Mouse (Mus musculus) small intestine, adult 2 months (tissue): ENCODE data around the gene Srgap2. TPM values are rescaled to one million over a fixed set of nuclear protein-coding genes. Genes with fewer than 3 reads are reported as not detected.

ENCODE experiments used
- H3K27ac ChIP-seq: fragments of 200-500 bp; 2 replicates; pipeline ENCODE4 v1.5.1; 2012; ENCODE audit warnings: low read depth, low read length, control low read depth, inconsistent platforms; ENCODE audit not compliant: insufficient read depth
- H3K27me3 ChIP-seq: fragments of 200-500 bp; 2 replicates; pipeline ENCODE4 v1.6.1; 2012; ENCODE audit warnings: mild to moderate bottlenecking, moderate library complexity, low read length, inconsistent platforms; ENCODE audit not compliant: control insufficient read depth, insufficient read depth
- H3K36me3 ChIP-seq: fragments of 200-500 bp; 2 replicates; pipeline ENCODE4 v1.6.1; 2012; ENCODE audit warnings: mild to moderate bottlenecking, low read length, control low read depth, inconsistent platforms; ENCODE audit not compliant: control insufficient read depth, insufficient read depth
- H3K4me1 ChIP-seq: fragments of 200-500 bp; 2 replicates; pipeline ENCODE4 v1.6.1; 2012; ENCODE audit warnings: low read length, inconsistent platforms, mixed read lengths; ENCODE audit not compliant: control insufficient read depth, insufficient read depth, insufficient read length
- H3K4me3 ChIP-seq: fragments of 200-500 bp; 2 replicates; pipeline ENCODE4 v1.5.1; 2012; ENCODE audit warnings: low read depth, mild to moderate bottlenecking, control low read depth, inconsistent platforms, low read length, moderate library complexity
- CTCF ChIP-seq: fragments of 200-500 bp; IDR thresholded peaks from 2 replicates; pipeline ENCODE4 v1.5.1; 2012; ENCODE audit warnings: low read depth, mild to moderate bottlenecking, control low read depth, inconsistent platforms, low read length, moderate library complexity, mixed read lengths; ENCODE audit not compliant: insufficient replicate concordance, insufficient read length; ENCODE audit errors: extremely low read depth
- POLR2A ChIP-seq: fragments of 200-500 bp; IDR thresholded peaks from 2 replicates; pipeline ENCODE4 v1.6.1; 2012; ENCODE audit warnings: low read depth, mild to moderate bottlenecking, control low read depth, inconsistent platforms, low read length, moderate library complexity
- WGBS: fragments of 180-500 bp; shearing (Covaris S2); methylation state at CpG from one replicate; pipeline ENCODE4 v1.1.7; 2018; 5-methylcytosine and 5-hydroxymethylcytosine counted together
- polyA plus RNA-seq: library from polyadenylated mRNA; depleted of rRNA; stranded (reverse); fragments of >200 nt; gene quantifications from 2 replicates; pipeline ENCODE4 v1.2.3, GENCODE M21; 2012

Gene Srgap2
- polyA plus RNA-seq, 1 experiment, result 5.6 TPM

GRCm38 (mm10) chr1:131465855-131466254 lies 61.3 kb downstream of the Srgap2 start:
- H3K27me3 ChIP-seq, result no peaks in the 10 kb centered on the region
- no peaks in the 10 kb centered on the region for H3K36me3 ChIP-seq
- H3K4me1 ChIP-seq, result no peaks in the 10 kb centered on the region
- WGBS, result 84% methylated on average over 4 of the region's 4 CpGs
- TF ChIP-seq POLR2A (no peak), CTCF (no peak)
- H3K27ac ChIP-seq, result no peak overlapping the region
- H3K4me3 ChIP-seq, result no peak overlapping the region

DNA sequence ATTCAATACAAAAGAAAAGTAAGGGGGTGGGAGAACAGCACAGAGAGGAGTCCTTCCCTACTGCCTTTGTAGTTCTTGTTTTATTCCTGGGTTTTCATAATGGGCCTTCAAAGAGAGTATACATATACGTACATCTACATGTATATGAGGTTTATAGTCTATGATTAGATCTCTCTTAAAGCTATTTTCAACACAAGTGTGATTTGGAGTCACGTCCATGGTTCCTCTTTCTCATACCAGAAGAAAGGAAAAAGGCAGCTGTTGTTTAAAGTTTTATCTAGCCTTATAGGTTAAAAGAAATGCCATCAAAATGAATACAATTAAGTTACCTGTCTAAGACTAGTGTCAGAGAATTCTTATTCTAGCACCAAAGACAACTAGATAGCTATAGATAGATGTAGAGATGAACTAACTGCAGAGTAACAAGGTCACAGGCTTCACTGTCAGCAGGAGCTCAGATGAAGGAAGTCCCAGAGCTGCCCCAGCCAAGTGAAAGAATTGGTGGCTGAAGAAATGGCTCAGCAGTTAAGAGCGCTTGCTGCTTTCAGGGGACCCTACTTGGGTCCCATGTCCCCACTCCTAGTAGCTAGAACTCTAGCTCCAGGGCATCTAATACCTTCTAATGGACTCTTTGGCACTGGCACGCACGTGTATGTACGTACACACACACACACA lies 63.1 kb downstream of the Srgap2 start:
- H3K36me3 ChIP-seq, result no peaks in the 10 kb centered on the region
- H3K27ac ChIP-seq, result no peak overlapping the region
- H3K27me3 ChIP-seq, result no peaks in the 10 kb centered on the region
- no peaks in the 10 kb centered on the region for H3K4me1 ChIP-seq
- H3K4me3 ChIP-seq, result no peak overlapping the region
- TF ChIP-seq POLR2A (no peak), CTCF (no peak)
- WGBS, result 88% methylated on average over 6 of the region's 6 CpGs

- TF ChIP-seq CTCF (no peak), POLR2A (no peak)
- WGBS, result 74% methylated on average over 1 of the region's 1 CpGs
Observed at GRCm38 (mm10) chr1:131462541-131463067, 64.5 kb downstream of the Srgap2 start.

DNA sequence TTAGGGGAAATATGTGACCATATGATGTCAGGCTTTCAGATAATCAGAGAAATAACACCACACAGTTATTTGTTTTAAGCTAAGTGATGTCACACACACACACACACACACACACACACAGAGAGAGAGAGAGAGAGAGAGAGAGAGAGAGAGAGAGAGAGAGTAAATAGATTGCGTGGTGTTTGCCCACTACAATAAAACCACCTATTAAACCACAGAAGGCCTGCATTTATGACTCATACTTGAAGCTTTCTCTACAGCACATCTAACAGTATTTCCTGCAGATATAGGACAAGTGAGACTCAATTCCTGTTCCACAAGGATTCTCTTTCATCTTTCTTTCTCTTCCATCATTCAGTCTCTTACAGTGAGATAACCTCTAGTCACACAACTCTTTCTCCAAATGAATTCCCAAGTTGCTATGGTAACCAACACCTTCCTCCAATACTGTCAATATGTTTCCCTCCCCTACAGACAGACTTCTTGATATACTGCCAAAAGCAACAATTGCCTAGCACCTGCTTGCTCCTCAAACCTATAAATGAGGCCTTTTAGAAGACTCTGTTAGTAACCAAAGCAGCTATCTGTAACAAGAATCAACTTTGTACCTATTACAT lies 66.1 kb downstream of the Srgap2 start:
- Histone ChIP-seq H3K4me3 (no peak overlapping the region), H3K36me3 (no peaks in the 10 kb centered on the region), H3K4me1 (no peaks in the 10 kb centered on the region), H3K27me3 (no peaks in the 10 kb centered on the region), H3K27ac (no peak overlapping the region)
- 12% methylated on average over 1 of the region's 1 CpGs for WGBS
- TF ChIP-seq CTCF (no peak), POLR2A (no peak)

More at GRCm38 (mm10) chr1:131462541-131463067, 64.5 kb downstream of the Srgap2 start:
- Histone ChIP-seq H3K4me1 (no peaks in the 10 kb centered on the region), H3K27ac (no peak overlapping the region), H3K4me3 (no peak overlapping the region), H3K27me3 (no peaks in the 10 kb centered on the region), H3K36me3 (no peaks in the 10 kb centered on the region)

DNA sequence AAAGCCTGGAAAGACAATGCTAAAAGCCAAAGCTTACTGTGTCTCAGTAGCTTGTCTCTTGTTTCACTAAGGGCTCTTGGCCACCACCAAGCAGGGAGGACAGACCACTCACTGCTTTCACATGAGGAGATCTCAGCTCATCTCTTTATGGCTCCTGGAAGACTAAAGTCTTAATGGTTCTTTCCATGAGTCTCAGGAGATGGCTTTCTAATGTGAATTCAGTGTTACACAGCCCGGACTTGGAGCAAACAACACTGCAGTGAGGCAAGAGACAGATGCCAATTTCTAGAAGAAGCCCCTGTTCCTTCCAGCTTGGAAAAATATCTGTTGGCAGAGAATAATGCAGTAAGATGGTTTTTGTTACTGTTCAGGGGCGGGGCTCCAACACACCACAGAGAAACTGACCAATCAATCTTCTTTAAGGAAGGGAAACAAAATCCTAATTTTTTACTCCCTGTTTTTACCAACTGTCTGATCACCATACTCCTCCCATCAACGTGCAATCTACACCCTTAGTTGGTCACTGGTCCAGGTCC lies 71.7 kb downstream of the Srgap2 start:
- no peak overlapping the region for H3K4me3 ChIP-seq
- H3K36me3 ChIP-seq, result no peaks in the 10 kb centered on the region
- H3K4me1 ChIP-seq, result peaks cover 3% of the 10 kb centered on the region; the same call in 1 of the 2 replicates
- no peak for TF ChIP-seq POLR2A
- no peak for TF ChIP-seq CTCF
- WGBS, result 78% methylated on average over 3 of the region's 3 CpGs
- H3K27ac ChIP-seq, result no peak overlapping the region
- no peaks in the 10 kb centered on the region for H3K27me3 ChIP-seq

DNA sequence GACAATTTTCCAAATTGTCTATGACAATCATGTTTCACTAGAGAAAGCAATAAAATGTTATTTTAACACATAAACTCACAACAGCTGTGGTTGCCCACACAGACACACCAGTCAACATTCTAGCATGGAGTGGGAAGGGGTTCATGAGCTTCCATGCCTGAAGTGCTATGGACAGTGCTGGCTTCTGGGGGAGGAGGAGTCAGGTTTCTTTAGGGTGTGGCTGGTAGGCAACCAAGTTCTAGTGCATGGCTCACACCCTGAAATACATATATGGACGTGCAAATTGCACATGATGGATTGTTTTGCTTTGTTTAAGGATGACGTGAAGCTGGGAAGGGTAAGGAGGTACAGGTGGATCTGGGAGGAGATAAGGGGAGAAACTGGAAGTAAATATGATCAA lies 72.8 kb downstream of the Srgap2 start:
- Histone ChIP-seq H3K4me1 (peaks cover 3% of the 10 kb centered on the region; the same call in 1 of the 2 replicates), H3K27me3 (no peaks in the 10 kb centered on the region), H3K27ac (no peak overlapping the region), H3K36me3 (no peaks in the 10 kb centered on the region), H3K4me3 (no peak overlapping the region)
- TF ChIP-seq POLR2A, result no peak
- no peak for TF ChIP-seq CTCF
- 36% methylated on average over 2 of the region's 2 CpGs for WGBS

- H3K4me3 ChIP-seq, result no peak overlapping the region
- no peak overlapping the region for H3K27ac ChIP-seq
- 72% methylated on average over 1 of the region's 1 CpGs for WGBS
- H3K4me1 ChIP-seq, result peaks cover 3% of the 10 kb centered on the region; the same call in 1 of the 2 replicates
- H3K36me3 ChIP-seq, result no peaks in the 10 kb centered on the region
- TF ChIP-seq CTCF (no peak), POLR2A (no peak)
- H3K27me3 ChIP-seq, result no peaks in the 10 kb centered on the region
Observed at GRCm38 (mm10) chr1:131453335-131453734, 73.8 kb downstream of the Srgap2 start.

DNA sequence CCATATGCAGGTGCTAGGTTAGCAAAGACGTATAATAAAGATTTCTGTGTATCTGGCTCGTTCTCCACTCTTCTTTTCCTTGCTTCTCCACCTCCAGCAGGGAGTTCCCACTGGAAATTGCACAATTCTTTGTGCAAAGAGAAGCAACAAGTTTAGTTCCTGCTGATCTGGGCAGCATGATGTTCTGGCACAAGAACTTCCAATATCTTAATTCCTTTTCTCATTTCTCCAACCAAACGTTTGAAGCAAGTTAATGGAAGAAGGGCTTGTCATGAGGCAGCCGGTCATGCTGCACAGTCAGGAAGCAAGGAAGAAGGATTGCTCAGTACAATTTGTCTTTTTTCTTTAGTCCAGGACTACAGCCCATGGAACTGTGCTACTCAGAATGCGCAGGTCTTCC lies 78.8 kb downstream of the Srgap2 start:
- no peak overlapping the region for H3K27ac ChIP-seq
- no peaks in the 10 kb centered on the region for H3K27me3 ChIP-seq
- no peaks in the 10 kb centered on the region for H3K4me1 ChIP-seq
- H3K36me3 ChIP-seq, result no peaks in the 10 kb centered on the region
- no peak overlapping the region for H3K4me3 ChIP-seq
- TF ChIP-seq CTCF (no peak), POLR2A (no peak)
- 80% methylated on average over 5 of the region's 5 CpGs for WGBS
